Mouse (Mus musculus): ENCODE measurements around the gene Pxdc1.

Gene Pxdc1

DNA sequence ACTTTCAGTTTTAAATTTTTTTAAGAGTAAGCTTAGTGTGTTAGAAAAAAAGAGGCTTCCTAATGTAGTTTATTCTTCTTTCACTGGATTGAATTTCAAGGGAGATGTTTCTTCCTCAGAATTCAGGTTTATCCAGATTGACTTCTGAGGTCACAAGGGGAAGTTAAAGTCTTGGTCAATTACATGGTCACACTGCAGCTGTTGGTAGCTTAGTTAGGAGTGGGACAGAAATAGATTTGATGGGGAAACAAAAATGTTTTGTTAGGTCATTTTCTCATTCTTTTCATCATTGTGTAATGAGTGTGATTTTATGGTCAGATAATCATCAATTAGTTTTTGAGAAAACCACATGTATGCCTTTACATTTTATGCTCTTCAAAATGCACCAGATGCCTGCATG is 56.5 kb downstream of the Pxdc1 start:
- no peak for DNase-seq (ENCODE audit: extremely low spot score, low spot score)
